Mouse (Mus musculus): ENCODE results near the gene Trim37.

DNA sequence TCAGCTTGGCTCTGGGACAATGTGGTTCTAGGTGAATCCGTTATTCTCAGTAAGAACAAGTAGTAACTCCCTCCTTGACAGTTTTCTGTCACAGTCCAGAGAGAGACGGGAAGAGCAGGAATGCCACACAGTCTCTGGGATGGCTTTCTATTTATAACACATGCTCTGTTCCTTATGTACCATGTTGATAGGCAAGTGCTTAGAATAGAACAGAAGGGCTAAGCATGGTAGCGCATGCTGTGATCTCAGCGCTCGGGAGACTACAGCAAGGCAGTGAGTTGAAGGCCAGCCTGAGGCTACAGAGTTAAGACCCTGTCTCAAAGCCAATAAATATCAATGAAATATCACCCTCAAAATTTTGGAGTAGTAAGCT lies 120.6 kb downstream of the Trim37 start:
- TF ChIP-seq POLR2A (IDR thresholded peaks at IDR 0.05; ENCODE audit: insufficient read depth, low read depth, low read length): no peak
- TF ChIP-seq CTCF (IDR thresholded peaks at IDR 0.05): no peak
